Mouse (Mus musculus) splenic B cell, adult 2 months (primary cell): ENCODE measurements around the gene Arl4d.
"Not testable (repeated sequence)": the region's sequence is repeated elsewhere in the genome, so short reads cannot be mapped to it uniquely, and the experiment has no call there.

ENCODE experiments used
- DNase-seq: peaks from one replicate; pipeline ENCODE4 v3.0.0-alpha.2; 2011; ENCODE audit warnings: low read depth, low spot score
- H3K27me3 ChIP-seq: 2 replicates; pipeline ENCODE4 v1.6.1; 2012; ENCODE audit warnings: mild to moderate bottlenecking, low read length, moderate library complexity, mixed read lengths; ENCODE audit not compliant: control insufficient read depth, poor library complexity, insufficient read depth, severe bottlenecking
- H3K36me3 ChIP-seq: 2 replicates; pipeline ENCODE4 v1.6.1; 2012; ENCODE audit warnings: mild to moderate bottlenecking, low read length, moderate library complexity, mixed read lengths; ENCODE audit not compliant: control insufficient read depth, poor library complexity, insufficient read depth, severe bottlenecking

Gene Arl4d

GRCm38 (mm10) chr11:101664825-101665635 is at the start of gene Arl4d:
Gene Arl4d, plus strand, starts transcription at chr11:101665541.
- Histone ChIP-seq H3K36me3 (no peaks in the 10 kb centered on the region), H3K27me3 (no peaks in the 10 kb centered on the region)
- DNase-seq = peak; percentile 95

GRCm38 (mm10) chr11:101616104-101616503 is 49.2 kb upstream of the Arl4d start:
- no peaks in the 10 kb centered on the region for H3K36me3 ChIP-seq
- DNase-seq = no peak
- no peaks in the 10 kb centered on the region for H3K27me3 ChIP-seq

- no peak for DNase-seq
- Histone ChIP-seq H3K27me3 (no peaks in the 10 kb centered on the region), H3K36me3 (no peaks in the 10 kb centered on the region)
Observed at GRCm38 (mm10) chr11:101616948-101617767, 48.2 kb upstream of the Arl4d start.

- H3K27me3 ChIP-seq = no peaks in the 10 kb centered on the region
- DNase-seq = peak; percentile 51
- no peaks in the 10 kb centered on the region for H3K36me3 ChIP-seq
Observed at GRCm38 (mm10) chr11:101617849-101618248, 47.5 kb upstream of the Arl4d start.

- H3K36me3 ChIP-seq = no peaks in the 10 kb centered on the region
- DNase-seq = no peak
- no peaks in the 10 kb centered on the region for H3K27me3 ChIP-seq
Observed at GRCm38 (mm10) chr11:101618596-101618995, 46.7 kb upstream of the Arl4d start.

GRCm38 (mm10) chr11:101620022-101620655 is 45.2 kb upstream of the Arl4d start:
- not testable (repeated sequence) for H3K36me3 ChIP-seq, DNase-seq, H3K27me3 ChIP-seq

GRCm38 (mm10) chr11:101626649-101626994 is 38.7 kb upstream of the Arl4d start:
- H3K27me3 ChIP-seq = no peaks in the 10 kb centered on the region
- DNase-seq = no peak
- peaks cover under 1% of the 10 kb centered on the region; the same call in 1 of the 2 replicates for H3K36me3 ChIP-seq

GRCm38 (mm10) chr11:101626995-101627856 is 38.1 kb upstream of the Arl4d start, which contains the start of gene Rdm1:
Gene Rdm1, plus strand, starts transcription at chr11:101627195.
- peak; percentile 88 for DNase-seq
- H3K27me3 ChIP-seq = no peaks in the 10 kb centered on the region
- H3K36me3 ChIP-seq = peaks cover 2% of the 10 kb centered on the region; the same call in 1 of the 2 replicates

GRCm38 (mm10) chr11:101627857-101628559 is 37.3 kb upstream of the Arl4d start:
- peak; percentile 94 for DNase-seq
- no peaks in the 10 kb centered on the region for H3K27me3 ChIP-seq

GRCm38 (mm10) chr11:101628733-101629417 is 36.5 kb upstream of the Arl4d start:
- not testable (repeated sequence) for H3K36me3 ChIP-seq, H3K27me3 ChIP-seq, DNase-seq

More at GRCm38 (mm10) chr11:101627857-101628559, 37.3 kb upstream of the Arl4d start:
- H3K36me3 ChIP-seq = peaks cover 2% of the 10 kb centered on the region; the same call in 1 of the 2 replicates

GRCm38 (mm10) chr11:101635660-101636059 is 29.7 kb upstream of the Arl4d start:
- Histone ChIP-seq H3K27me3 (no peaks in the 10 kb centered on the region), H3K36me3 (peaks cover 12% of the 10 kb centered on the region)
- no peak for DNase-seq

- no peak for DNase-seq
- H3K27me3 ChIP-seq = no peaks in the 10 kb centered on the region
- peaks cover 3% of the 10 kb centered on the region for H3K36me3 ChIP-seq
Observed at GRCm38 (mm10) chr11:101639761-101640160, 25.6 kb upstream of the Arl4d start.
